Mouse (Mus musculus): ENCODE data around the gene Hivep3.

DNA sequence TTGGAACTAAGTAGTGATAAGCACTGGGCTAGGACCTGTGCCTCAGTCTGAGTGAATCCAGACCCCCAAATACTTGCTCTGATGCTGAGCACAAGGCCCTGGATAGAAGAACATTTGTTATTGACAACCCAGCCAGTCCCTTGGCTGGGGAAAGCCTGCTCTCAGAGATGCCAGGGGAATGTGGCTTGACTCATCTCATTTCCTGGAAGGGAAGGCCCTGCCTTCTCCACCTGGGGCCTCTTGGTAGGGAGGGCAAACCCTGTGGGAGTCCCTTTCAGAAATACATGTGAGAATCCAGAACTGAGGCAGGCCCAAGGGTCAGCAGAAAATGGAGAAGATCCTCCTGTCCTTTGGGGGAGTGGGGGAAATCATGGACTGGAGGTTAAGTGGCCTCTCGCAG is 294.1 kb downstream of the Hivep3 start:
- TF ChIP-seq CTCF (IDR thresholded peaks at IDR 0.05; ENCODE audit: low read depth) (no peak), EP300 (optimal IDR thresholded peaks at IDR 0.05) (no peak)
